Mouse (Mus musculus) right cerebral cortex, postnatal 10 days (tissue): ENCODE data around the gene Cd82.

Source experiments
- DNase-seq, 2 experiments: peaks; one replicate each; pipeline ENCODE4 v3.0.0; 2021; ENCODE audit warnings: low spot score in 2 of 2

The Cd82 gene

GRCm38 (mm10) chr2:93445237-93445651 lies 17.7 kb downstream of the Cd82 start:
- no peak for DNase-seq

DNA sequence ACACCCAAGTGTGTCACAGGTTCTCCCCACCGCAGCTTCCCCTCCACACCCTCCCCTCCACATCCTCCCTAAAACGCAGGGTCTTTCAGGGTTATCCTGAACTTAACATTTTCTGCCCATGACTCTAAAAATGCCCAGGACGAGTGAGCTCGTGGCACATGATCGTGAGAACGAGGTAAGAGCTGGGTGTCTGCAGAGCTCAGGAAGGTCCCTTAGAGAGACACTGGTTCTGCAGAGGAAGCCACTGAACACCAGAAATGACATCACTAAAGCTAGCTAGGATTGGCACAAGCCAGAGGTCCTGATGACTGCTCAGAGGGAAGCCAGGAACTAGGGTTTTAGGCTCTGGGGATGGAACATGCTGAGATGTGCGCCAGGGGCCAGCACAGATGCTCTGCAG lies 18.7 kb downstream of the Cd82 start:
- no peak for DNase-seq

DNA sequence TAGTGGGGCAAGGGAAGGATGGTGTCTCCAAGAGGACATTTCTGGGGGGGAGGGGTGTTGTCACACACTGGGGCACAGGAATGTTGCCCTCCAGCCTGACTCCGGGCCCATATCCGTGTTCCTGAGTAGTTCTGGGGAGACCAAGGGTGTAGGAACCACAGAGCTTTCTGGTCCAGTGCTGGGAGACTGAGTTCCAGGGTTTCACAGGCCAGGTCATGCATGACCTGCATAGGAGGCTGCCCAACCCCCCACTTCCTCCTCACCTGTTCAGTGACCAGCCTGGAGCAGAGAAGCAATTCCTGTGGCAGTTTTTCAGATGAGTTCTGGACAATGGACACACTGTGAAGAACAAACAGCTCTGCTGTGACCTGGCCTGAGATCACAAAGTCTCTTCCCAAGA lies 19.8 kb downstream of the Cd82 start:
- DNase-seq, result no peak

DNA sequence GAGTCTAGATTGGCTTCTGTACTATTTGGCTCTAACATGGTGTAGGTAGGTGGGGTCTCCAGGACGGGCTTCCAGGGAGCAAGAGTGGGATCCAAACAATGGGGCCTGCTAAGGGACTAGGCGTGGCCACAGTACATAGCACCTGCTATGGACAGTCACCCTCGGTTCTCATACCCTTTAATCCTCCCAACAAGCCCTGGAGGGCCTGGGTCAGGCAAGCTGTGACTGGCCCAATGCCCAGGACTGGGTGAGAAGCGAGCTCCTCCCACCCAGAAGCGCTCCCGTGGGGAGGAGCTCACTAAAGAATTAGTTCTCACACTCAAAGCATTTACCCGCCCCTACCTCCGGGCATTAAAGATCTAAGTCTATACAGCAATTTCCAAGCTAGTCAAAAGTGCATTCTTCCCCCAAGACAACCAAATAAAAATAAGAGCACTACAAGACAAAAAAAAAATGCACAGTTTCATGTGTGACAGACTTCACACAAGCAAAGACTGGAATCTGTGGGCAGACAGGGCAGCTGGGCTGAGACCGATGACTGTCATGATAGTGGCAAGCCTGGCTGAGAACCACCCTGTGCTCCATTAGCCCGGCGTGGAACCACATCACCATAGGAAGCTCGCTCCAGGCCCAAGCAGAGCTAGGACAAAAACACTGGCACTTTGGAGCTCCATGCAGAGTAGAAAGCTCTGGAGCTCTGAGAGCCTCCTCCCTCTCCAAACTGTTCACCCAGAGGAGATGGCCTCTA lies 23.0 kb downstream of the Cd82 start:
- DNase-seq, result peak in 1 of 2 experiments; percentile 55

GRCm38 (mm10) chr2:93439352-93439771 lies 23.6 kb downstream of the Cd82 start:
- no peak for DNase-seq

DNA sequence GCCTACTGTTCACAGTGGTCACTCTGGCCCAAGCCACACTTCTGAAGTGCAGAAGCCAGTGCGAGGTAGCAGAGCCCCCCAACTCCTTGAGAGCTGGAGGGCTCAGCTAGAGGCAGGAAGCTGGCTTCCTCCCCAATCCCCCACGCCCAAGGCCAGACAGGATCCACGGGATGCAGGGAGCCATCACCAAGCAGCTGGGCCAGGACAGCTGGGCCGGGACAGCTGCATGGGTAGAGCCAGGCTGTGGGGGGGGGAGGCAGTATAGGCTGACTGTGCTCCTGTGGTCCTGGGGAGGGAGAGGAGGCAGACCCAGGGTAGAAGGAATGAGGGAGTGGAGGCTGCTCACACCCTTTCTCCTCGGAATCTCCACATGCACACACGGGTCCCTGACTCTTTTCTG lies 24.6 kb downstream of the Cd82 start:
- DNase-seq, result no peak

DNA sequence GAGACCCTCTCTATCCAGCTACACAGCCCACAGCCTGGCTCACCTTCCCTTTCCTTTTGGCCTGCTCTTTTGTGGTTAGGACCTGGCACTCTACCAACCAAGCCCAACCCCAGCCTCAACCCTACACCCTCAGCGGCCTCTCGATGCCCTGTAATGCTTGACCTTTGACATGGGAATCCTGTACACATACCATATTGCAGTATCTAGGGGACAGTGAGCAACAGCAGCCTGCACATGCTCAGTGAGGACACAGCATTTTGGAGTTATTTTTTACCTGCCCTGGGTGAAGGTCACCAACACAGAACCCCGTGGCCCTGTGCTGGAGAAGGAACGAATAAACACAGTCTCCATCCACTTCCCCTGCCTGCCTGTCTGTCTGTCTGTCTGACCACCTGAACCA lies 27.4 kb downstream of the Cd82 start:
- no peak for DNase-seq

DNA sequence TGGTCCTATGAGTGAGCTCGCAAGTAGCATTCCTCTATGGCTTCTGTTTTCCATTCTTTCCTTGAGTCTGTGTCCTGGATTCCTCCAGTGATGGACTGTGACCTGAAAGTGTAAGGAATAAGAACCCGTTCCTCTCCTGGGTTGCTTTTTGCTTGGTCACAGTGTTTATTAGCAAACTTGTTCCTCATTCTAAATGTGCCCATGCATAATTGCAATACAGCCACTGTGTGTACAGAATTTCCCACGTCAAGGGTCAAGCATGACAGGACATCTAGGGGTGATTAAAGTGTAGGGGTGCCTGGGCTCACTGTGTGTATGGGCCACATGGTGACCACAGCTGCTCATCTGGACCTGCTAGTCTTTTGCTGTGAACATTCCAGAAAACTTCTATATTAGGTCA lies 28.0 kb downstream of the Cd82 start:
- no peak for DNase-seq

GRCm38 (mm10) chr2:93433543-93433942 lies 29.4 kb downstream of the Cd82 start:
- DNase-seq, result no peak

- DNase-seq, result no peak
Observed at GRCm38 (mm10) chr2:93432600-93433389, 30.1 kb downstream of the Cd82 start.

- DNase-seq, result no peak
Observed at GRCm38 (mm10) chr2:93431575-93432325, 31.2 kb downstream of the Cd82 start.

- DNase-seq, result no peak
Observed at GRCm38 (mm10) chr2:93430993-93431392, 31.9 kb downstream of the Cd82 start.

GRCm38 (mm10) chr2:93428004-93428531 lies 34.9 kb downstream of the Cd82 start:
- DNase-seq, result no peak

DNA sequence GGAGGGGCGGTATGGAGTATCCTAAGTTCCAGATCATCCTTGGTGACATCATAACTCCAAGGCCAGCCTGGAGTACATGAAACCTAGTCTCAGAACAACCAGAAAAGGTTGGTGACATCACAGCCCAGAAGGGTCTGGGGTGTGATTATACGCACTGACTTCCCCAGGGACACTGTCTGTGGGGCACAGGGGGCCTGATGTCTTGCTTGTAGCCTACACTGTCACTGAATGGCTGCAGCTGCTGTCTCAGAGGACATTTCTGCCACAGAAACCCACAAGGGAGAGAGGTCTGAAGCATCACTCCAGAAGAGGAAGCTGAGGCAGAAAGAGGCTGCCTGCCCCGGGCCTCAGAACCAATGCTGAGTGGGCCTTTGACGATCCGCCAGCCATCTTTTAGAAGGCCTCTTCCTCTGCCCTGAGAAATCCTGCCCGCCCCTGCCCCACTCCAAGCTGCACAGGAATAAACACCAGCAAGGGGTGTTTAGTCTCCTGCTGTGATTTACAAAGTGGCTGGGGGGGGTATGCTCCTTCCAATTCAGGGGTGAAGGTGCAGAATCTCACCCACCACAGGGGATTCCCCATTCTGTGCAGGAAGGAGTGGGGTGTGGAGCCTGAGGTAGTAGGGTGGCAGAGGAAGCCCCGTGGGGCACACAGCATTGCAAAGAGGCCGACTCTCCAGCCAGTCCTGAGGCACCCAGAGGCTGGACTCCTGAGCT lies 35.8 kb downstream of the Cd82 start:
- DNase-seq, result no peak

GRCm38 (mm10) chr2:93425810-93426209 lies 37.1 kb downstream of the Cd82 start:
- no peak for DNase-seq

GRCm38 (mm10) chr2:93424307-93424984 lies 38.5 kb downstream of the Cd82 start:
- DNase-seq, result no peak

DNA sequence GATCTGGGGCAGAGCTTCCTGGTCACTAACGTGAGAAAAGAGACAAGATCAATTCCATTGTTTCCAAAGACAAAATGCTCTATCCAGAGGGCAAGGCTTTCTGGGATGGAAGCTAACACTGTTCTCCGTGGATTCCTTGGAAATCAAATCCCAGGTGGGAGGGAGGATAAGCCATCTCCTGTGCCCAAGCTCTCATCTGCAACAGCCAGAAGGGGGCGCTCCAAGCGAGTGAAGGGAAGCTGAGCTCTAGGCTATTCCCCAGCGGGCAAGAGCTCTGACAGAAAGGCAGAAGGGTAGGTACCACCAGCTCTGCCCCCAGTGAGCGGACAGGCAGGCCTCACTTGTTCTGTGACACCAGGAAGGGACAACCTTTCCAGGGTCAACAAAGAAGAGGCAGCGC lies 41.6 kb downstream of the Cd82 start:
- peak in 1 of 2 experiments; percentile 80 for DNase-seq

DNA sequence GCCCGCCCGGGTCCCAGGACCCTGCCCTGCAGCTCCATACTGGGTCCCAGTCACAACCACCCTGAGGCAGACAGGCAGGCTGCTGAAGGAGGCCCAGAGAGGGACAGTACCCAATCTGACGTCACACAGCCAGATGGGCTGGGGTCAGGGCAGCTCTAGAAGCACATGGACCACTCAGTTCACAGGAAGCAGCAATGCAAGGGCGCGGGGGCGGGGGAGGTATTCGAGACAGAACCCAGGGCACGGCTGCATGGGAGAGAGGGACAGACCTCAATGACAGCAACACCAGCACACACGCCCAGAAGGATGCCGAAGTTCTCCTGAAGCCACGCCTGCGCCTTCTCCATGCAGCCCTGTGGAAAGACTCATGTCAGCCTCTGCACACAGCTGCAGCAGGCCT lies 43.0 kb downstream of the Cd82 start:
- no peak for DNase-seq

GRCm38 (mm10) chr2:93418396-93418795 lies 44.5 kb downstream of the Cd82 start:
- peak; percentile 78 to 89 for DNase-seq

GRCm38 (mm10) chr2:93416874-93417709 lies 45.8 kb downstream of the Cd82 start:
- DNase-seq, result no peak
